Mouse (Mus musculus): ENCODE measurements at regions not wholly inside any gene's neighbourhood (a gene's known extent, or its start where the extent isn't known, plus 50 kb on each side); places are given as distances from the start of the nearest gene placed in this dataset.

DNA sequence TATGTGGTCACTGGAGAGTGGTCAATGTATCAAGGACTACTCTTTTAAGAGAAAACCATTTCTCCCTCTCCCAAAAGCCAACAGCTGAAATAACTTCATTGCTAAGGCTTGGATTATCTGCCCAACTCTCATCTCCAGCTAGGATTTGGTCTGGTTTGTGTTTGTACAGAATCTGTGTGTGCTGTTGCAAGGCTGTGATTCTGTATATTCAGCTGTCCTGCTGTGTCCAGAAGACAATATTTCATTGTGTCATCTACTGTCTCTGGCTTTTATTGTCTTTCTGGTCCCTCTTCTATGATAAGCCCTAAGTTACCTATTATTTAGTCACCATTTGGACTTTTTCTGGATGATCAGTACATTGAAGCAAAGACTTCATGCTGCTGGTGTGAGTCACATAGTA lies 110.9 kb downstream of the Cenpc1 start:
- no peak for DNase-seq (ENCODE audit: inconsistent ontology term)

DNA sequence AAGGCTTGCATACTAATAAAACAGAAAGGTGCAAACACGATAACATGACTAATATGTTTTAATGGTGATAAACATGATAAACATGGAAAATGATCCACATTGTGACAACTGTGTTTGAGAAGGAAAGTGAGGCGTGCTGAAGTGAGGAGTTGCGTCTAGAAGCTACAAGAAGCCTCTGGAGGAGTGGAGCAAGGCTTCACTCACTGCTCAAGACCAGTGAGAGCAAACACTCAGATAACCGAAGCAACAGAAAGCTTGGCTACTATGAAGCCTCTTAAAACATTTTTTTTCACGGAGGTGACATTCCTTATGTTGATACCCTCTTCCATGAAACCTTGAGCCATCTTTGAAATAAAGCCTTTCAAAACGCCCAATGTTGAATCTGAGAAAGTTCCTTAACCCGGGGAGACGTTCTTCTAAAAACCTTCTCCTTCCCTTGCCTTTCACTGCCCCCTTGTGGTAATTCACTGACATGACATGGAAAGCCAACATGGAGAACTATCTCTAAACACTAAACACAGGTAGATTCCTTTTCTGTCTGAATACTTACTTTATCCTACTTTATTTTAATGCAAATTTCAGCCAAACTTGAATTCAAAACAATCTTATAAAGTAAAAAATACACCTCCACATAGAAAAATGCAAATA lies 128.6 kb downstream of the Cenpc1 start:
- DNase-seq (ENCODE audit: inconsistent ontology term): peak; percentile 53

DNA sequence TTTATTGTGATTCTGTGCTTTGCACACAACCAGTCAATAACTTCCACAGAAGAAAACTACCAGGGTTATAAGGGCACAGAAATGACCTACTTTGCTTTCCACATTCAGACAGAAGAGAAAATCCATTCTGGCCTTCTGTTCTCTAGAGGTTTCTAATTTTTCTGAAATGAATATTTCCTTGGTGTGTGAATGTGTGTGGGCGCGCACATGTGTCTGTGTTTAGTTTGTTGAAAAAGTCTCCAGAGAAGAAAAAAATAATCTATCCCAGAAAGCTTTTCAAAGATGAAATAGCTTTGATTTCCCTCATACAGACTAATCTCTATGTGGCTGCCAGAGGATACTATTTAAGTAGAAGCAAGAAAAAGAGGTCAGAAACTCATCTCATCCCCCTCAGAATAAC lies 147.1 kb downstream of the Cenpc1 start:
- no peak for DNase-seq (ENCODE audit: inconsistent ontology term)

DNA sequence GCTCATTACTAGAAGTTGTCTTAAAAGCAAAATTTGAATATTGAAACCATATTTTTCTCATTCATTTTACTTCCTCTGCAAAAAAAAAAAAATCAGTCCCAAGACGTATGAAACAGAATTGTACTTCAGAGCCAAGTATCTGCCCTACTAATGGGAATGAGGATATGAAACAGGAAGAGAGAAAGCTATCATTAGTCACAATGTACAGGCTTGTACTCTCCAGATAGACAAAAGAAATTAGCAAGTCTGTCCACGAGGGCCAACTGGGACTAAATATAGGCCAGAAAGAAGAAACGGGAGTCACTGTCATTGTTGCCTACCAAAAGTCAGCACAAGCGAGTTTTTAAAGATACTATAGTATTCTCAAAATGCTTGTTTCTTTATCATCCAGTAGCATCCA lies 150.4 kb downstream of the Cenpc1 start:
- no peak for DNase-seq (ENCODE audit: inconsistent ontology term)

DNA sequence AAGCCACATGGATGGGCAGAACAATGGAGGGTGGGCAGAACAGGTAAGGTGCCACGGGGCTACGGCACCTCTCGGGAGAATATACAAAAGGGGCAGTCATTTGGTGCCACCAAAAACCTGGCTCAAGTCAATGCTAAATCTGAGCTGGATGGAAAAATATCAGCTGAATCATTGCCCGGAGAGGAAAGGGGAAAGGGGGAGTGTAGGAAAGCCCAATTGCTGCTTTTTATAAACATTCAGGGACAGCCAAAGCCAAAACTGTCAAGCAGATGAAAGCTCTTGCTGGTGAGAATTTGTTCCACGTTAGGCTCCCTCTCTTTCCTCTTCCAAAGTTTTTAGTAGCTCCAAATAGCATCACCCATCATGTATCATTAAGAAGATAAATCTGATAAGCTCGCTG lies 168.9 kb downstream of the Cenpc1 start:
- DNase-seq (ENCODE audit: inconsistent ontology term): peak; percentile 32

DNA sequence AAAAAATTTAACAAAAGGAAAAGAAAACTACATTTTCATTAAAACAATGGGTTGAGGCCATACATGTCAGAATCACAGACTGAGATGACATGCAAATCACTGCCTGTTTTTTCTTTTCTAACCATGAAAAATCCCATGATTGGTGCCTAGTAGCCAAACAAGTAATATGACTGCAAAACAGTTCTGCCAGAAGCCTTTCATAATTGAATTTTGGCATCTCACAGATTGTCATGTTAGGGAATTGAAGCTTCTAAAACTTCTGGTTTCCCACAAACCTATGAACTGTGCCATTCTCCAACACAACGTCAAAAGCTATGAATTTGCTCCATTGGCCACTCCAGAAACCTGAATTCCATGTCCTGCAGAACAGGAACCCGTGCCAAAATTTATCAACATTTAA lies 169.6 kb downstream of the Cenpc1 start:
- DNase-seq (ENCODE audit: inconsistent ontology term): peak; percentile 74

DNA sequence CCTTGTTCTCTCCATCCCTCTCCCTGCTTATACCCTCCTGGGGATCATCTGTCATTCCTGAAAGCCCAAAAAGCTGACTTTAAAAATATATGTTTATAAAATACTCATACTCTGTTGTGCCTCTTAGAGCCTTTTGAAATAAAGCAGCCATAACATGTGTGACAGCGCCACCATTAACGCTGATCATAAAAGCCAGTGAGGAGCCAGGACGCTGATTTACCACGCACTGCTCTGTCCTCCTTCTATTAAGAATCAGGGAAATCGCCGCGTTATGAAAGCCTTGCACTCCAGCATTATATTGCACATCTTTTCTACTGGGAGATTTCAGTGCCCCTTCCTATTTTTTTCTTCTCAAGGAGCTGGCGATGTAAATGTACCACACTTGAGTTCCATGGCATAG lies 195.1 kb downstream of the Cenpc1 start:
- DNase-seq (ENCODE audit: inconsistent ontology term): no peak

DNA sequence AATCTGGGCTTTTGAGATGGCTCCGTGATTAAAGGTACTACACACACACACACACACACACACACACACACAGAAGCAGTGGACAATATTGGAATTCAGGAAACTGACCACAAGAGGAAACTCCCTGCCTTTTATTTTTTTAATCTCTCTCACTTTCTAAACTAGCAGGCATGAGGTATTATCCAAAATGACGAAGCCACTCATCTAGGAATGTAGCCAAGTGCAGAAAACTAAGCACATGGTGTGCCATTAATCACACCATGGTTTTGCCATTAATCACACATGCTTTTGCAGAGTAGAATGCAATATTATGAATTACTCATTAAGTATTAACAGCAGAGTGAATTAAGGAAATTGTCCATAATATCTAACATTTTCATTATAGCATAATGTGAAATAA lies 232.8 kb downstream of the Cenpc1 start:
- DNase-seq (ENCODE audit: inconsistent ontology term): peak; percentile 64

DNA sequence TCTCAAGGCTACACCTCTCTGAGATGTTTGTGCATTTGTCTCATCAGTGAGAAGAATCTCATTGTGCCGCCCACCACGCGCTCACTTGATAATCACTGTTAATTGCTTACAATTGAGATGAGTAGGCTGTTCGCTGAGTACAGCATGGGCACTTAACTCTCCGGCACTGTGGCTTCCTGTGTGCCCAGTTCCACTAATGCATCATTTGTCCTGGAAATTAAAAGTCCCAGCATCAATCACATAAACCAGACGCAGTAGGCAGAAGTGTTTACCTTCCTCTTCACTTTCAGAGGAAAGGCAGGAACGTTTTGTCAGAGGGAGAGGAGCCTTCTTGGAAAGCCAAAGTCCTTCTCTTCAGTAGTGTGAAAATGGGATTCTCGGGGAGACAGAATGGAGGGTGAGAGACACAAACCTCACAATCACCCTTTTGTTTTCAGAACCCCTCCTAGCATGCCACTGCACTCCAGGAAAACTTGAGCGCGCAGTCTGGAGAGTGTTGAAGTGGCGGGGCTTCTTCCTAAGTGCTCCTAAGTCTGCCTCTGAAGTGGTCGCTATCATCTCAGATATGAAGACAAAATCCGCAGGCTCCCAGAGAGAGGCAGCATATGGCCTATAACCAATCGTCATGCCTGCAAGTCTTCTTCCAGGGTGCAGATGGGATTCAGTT lies 269.7 kb downstream of the Cenpc1 start:
- peak; percentile 18 for DNase-seq (ENCODE audit: inconsistent ontology term)

DNA sequence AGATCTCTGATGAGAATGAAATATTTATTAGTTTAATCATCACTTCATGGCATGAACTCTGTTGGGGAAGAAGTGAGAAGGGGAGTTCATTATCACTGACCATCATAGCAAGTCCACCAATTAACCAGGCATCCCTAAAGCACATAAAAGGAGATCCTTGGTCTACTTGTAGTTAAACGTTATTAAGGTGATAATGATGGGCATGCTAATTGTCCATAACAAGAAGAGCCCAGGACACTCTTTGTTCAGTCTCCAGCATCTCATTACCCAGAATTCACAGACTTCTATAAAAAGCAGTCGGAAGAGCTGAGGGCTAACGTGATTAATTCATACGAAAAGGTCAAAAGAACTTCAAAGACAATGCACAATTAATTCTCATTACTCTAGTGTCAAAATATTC lies 272.2 kb downstream of the Cenpc1 start:
- DNase-seq (ENCODE audit: inconsistent ontology term): peak; percentile 29

DNA sequence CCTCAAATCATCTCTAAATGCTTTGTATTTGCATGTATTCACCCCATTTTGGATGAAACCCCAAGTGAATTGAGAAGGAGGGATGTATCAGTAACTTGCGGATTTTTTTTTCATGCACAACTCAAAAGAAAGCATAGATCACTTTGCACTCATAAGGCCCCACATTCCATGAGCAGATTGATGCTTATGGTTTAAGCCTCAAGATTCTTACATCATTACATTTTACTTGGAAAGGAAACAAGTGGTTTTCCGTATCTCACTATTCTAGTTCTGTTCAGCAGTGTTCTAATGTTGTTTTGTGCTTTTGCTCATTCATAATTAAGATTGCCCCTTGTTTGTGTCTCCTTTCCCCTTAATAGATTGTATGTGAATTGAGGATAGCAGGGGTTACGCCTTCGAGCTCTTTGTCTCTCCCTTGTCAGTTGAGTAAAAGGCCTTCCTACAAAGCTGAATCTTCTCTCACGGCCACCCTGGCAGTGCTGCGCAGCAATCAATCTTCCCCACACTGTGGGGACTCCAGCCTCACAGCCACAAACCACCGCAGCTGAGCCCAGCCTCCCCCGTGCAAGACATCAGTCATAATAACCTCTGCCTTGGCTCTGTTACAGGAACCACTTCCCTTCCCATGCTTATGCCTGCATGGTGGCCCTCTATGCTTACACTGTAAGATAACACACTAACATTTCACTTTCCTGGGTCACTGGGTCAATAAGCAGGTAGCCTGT lies 284.5 kb downstream of the Cenpc1 start:
- no peak for DNase-seq (ENCODE audit: inconsistent ontology term)

DNA sequence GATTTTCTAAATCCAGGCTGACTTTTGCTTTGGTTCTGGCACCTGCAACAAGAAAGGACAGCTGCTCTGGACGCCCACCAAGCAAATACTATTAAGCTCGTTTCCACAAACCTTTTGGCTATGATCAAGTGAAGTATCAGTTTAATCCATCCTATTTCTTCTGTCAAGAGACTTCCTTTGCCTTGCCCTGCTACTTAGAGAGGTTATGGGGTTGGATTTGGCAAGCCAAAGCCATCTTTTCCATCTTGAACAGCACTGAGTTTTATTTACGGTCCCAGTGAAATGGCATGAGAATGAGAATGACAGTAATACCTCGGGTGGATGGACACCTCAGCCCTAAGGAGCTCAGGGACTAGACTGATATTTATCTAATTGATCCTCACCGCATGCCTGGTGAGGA lies 285.4 kb downstream of the Cenpc1 start:
- no peak for DNase-seq (ENCODE audit: inconsistent ontology term)

DNA sequence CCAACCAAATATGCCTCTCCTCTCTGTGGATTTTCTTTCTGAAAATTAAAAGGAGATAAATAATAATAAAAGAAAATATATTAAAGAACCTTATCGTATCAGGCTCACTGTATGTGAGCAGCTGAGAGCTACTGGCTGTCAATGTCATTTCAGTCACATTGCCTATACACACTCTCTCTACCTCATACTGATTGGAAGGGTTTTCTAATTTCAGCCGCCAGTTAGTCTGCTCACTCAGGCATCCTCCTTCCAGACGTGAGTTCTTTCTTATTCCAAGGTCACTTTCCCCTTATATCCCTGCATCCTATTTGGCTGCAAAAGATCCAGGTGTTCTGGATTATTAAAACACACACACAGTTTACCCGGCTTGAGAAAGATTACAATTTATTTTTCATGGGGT lies 286.2 kb downstream of the Cenpc1 start:
- DNase-seq (ENCODE audit: inconsistent ontology term): no peak

DNA sequence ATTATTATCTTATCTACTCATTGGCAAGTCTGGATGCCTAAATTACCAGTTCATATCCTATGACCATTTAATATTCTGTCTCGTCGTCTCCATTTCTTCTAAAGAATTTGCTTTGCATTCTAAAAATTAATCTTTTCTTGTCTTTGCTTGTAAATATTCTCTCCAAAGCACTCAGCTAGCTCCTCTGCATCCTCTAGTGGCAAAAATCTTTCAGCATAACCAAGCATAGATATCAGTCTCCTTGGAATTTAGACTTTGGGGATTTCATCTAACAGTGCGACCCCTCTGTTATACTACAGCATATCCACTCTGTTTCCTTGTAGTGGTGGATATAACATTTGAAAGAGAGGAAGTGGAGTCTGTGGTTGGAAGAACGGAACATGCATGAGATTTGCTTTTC lies 292.7 kb downstream of the Cenpc1 start:
- no peak for DNase-seq (ENCODE audit: inconsistent ontology term)

DNA sequence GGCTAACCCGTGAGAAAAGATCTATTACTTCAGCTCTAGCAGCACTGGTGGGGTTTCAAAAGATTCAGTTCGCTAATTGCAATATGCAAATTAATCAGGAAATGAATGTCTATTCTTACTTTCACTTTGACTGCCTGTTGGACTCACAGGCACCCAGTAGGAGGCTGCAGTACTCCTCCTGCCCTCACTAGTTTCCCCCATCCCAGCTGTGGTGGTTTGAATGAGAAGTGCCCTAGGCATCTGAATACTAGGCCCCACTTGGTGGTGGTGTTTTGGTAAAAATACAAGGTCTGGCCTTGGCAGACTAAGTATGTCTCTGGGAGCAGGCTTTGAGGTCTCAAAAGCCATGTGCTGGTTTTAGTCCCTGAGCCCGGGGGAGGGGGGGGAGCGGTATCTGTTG lies 293.3 kb downstream of the Cenpc1 start:
- peak; percentile 73 for DNase-seq (ENCODE audit: inconsistent ontology term)

DNA sequence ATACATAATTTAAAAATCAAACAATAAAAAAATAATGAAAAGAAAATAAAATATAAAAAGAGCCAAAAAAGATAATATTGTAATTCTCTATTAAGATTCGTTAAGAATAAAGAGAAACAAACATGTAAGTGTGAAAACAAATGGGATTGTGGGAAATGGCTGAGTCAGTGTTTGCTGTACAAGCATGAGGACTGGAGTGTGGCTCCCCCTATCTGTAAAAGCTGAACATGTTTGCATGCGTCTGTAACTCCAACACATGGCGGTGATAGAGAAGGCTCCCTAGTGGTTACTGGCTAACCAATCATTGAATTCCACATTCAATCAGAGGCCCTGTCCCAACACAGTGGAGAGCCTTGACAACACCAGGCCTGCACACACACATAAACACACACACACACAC lies 298.2 kb downstream of the Cenpc1 start:
- no peak for DNase-seq (ENCODE audit: inconsistent ontology term)

DNA sequence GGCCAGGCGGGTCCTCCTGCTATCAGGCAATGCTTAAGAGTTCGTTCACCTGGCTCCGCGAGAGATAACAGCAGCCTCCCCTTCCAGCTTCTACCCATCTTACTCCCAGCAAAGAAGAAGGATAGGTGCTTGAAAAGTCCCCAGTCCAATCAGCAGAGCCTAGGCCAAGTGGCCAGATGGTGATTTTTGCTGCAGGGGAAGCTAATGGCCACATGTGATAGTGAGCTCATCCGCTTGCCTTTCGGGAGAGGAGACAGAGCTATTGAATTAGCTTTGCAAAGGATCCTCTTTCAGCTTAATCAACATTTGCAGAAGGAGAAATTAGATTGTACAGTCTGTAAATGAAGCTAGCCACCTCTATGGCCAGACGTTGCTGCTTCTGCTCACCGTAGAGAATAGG lies 308.7 kb downstream of the Cenpc1 start:
- no peak for DNase-seq (ENCODE audit: inconsistent ontology term)

DNA sequence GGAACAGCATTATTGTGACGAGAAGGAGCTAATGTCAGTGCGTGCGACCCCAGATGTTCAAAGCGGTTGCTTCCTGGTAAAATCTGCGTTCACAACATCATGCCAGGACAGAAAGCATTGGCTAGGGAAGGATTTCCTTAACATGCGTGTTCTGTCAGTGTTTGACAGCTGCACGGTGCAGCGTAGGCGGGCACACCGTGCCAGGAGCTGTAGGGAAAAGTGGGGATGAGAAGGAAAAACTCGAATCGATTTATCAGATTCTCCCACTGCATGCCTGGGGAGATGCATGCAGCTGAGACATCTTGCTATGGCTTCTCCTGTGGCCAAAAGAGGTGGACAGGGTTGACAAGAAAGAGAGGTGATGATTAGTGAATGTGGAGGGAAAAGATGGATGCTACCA lies 311.2 kb downstream of the Cenpc1 start:
- DNase-seq (ENCODE audit: inconsistent ontology term): no peak

DNA sequence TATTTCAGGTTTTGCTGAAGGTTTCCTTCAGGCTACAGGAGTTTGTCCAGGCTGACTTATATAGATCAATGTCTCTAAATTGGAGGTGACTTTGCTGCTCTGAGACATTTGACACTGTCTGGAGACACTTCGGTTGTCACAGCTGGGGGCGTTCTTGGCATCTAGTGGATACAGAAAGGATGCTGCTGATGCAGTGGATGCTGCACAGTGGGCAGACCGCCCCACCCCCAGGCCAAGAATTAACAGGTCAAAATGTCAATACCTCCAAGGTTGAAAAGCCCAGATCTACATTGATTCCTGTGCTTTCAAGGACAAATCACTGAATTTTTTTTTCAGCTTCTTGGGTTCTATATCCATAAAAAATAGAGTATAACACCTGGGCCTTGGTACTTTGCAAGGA lies 312.3 kb downstream of the Cenpc1 start:
- no peak for DNase-seq (ENCODE audit: inconsistent ontology term)

DNA sequence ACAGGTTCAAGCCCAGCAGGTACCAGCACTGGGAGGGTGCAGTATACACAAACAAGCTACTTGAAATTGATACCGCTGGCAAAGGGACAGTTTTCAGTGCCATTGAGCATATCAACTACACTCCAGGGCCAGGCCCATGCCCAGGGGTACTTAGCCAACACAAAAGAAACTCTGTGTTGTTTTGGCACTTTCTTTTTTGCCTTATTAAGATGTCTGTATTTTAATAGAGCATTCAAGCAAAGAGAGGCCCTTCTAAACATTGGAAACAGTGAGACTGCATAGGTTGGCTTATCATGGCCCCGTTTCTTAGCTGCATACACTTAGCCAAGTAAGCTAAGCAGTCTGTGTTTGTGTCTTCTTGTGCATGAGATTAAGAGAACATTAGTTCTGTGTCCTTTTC lies 313.7 kb downstream of the Cenpc1 start:
- no peak for DNase-seq (ENCODE audit: inconsistent ontology term)

DNA sequence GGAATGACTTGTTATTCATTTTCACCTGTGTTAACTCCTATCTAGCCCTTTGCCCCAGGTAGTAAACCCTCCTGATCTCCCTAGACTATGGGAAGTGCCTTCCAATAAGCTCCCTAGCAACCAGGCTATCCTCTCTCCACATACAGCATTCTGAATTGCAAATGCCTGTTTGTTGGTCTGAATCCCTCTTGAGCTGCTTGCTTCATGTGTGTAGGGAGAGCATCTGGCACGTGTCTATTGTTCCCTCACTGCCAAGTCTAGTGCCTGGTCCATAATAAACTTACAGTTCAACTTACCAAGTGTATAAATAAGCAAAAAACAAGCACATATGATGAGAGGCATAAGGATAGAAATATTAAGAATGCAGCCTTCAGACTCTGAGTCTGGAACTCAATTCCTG lies 314.5 kb downstream of the Cenpc1 start:
- DNase-seq (ENCODE audit: inconsistent ontology term): no peak

DNA sequence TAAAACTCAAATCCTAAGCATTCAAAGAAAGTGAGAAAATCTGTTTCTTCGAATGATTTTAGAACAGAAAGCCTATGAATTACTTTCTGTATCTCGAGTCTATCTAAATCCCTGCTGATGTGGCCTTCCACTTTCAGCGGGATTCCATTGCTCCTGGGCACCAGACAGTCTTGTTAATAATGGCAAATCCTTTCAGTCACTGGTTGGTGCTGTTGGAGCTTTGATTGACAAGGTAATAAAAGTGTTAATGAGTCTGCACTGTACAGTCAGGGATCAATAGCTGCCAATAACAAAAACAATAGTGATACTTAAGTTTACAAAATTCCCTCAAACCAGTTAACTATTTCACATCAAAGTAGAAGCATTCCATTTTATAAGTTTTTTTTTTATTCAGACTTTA lies 335.8 kb downstream of the Cenpc1 start:
- DNase-seq (ENCODE audit: inconsistent ontology term): no peak

DNA sequence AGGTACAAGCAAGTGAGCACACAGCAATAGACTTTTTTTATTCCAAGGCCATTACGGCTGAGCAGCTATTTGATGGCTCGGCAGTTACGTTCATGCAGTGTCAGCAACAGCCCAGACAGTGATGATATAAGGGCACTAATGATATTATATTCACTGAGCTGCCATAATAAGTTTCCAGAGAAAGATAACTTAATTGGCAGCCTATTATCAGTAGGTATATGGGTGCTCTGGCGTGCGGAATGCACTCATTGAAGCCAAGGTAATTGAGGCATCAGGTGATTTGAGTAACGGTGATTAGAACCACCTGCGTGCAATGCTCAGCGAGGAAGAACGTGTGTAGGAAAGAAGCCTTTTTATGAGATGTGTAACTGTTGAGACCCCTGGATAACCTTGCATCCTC lies 358.0 kb downstream of the Cenpc1 start:
- DNase-seq (ENCODE audit: inconsistent ontology term): no peak

All from Muller cell, postnatal 12 days (primary cell).